Mouse (Mus musculus) lung, embryonic 14.5 days (tissue): ENCODE results near the gene Grip1. TPM values are rescaled to one million over a fixed set of nuclear protein-coding genes. Genes with fewer than 3 reads are reported as not detected.

Source experiments
- ATAC-seq: fragments of 200-750 bp; cut with Nextera tagmentation; 2 replicates; pipeline ENCODE4 v1.8.0; 2017; ENCODE audit warnings: mild to moderate bottlenecking, moderate TSS enrichment, moderate library complexity; ENCODE audit not compliant: insufficient read depth
- DNase-seq: peaks from one replicate; pipeline ENCODE4 v3.0.0-alpha.2; 2015
- H3K27ac ChIP-seq: fragments of 300-500 bp; sonication (generic); 2 replicates; pipeline ENCODE4 v1.5.1; 2014; ENCODE audit warnings: low read depth, mild to moderate bottlenecking, moderate library complexity
- H3K27me3 ChIP-seq: fragments of 300-500 bp; sonication (generic); 2 replicates; pipeline ENCODE4 v1.6.1; 2014; ENCODE audit warnings: low read length, control low read depth; ENCODE audit not compliant: insufficient read depth
- H3K36me3 ChIP-seq: fragments of 300-500 bp; sonication (generic); 2 replicates; pipeline ENCODE4 v1.6.1; 2014; ENCODE audit warnings: control low read depth; ENCODE audit not compliant: insufficient read depth
- H3K4me1 ChIP-seq: fragments of 300-500 bp; sonication (generic); 2 replicates; pipeline ENCODE4 v1.6.1; 2014; ENCODE audit warnings: antibody characterized with exemption, control low read depth; ENCODE audit not compliant: insufficient read depth
- H3K4me2 ChIP-seq: fragments of 300-500 bp; sonication (generic); 2 replicates; pipeline ENCODE4 v1.6.1; 2014; ENCODE audit warnings: mild to moderate bottlenecking
- H3K4me3 ChIP-seq: fragments of 300-500 bp; sonication (generic); 2 replicates; pipeline ENCODE4 v1.5.1; 2014; ENCODE audit warnings: low read depth, low read length
- H3K9ac ChIP-seq: fragments of 300-500 bp; sonication (generic); 2 replicates; pipeline ENCODE4 v1.6.1; 2014
- H3K9me3 ChIP-seq: fragments of 300-500 bp; sonication (generic); 2 replicates; pipeline ENCODE4 v1.6.1; 2016; ENCODE audit warnings: low read depth, low read length, control low read depth
- CTCF ChIP-seq: IDR thresholded peaks from 2 replicates; pipeline ENCODE4 v1.5.1; 2016; ENCODE audit warnings: antibody characterized with exemption, low read depth
- WGBS: fragments of 180-500 bp; shearing (Covaris S2); extraction: QIAGEN DNeasy Blood & Tissue Kit; methylation state at CpG from one replicate; pipeline ENCODE4 v1.1.7; 2014; 5-methylcytosine and 5-hydroxymethylcytosine counted together
- polyA plus RNA-seq: library from polyadenylated mRNA; unstranded; fragments of >200 nt; fragmentation: Nextera tagmentation; extraction: Ambion mirVana; gene quantifications from 2 replicates; pipeline ENCODE4 v1.2.1, GENCODE M21; 2014

Grip1 gene
- polyA plus RNA-seq, 1 experiment from 2014 or later, result 2.6 TPM

DNA sequence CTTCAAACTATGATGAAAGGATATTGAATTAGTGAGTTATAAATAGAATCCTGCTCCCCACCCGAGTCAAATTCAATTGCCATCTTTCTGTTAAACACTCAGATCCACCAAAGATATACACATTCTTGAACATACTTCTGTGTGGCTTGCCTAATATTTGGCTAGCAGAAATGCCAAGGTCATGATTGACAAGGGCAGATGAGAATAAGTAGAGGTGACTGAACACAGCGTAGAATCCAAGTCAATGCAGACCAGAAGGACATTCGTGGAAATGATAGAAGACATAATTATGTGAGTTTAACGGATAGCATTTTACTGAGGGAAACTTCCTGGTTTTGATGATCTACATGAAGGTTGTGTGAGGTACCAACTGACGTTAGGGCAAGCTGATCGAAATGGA lies 153.9 kb downstream of the Grip1 start:
- Histone ChIP-seq H3K36me3 (no peaks in the 10 kb centered on the region), H3K27me3 (no peaks in the 10 kb centered on the region), H3K4me3 (no peak overlapping the region), H3K27ac (no peak overlapping the region), H3K9ac (no peak overlapping the region), H3K4me2 (no peak overlapping the region), H3K4me1 (no peaks in the 10 kb centered on the region), H3K9me3 (no peaks in the 10 kb centered on the region)
- TF ChIP-seq CTCF, result no peak
- 66% methylated on average over 6 of the region's 6 CpGs for WGBS
- ATAC-seq, result no peak
- DNase-seq, result no peak

DNA sequence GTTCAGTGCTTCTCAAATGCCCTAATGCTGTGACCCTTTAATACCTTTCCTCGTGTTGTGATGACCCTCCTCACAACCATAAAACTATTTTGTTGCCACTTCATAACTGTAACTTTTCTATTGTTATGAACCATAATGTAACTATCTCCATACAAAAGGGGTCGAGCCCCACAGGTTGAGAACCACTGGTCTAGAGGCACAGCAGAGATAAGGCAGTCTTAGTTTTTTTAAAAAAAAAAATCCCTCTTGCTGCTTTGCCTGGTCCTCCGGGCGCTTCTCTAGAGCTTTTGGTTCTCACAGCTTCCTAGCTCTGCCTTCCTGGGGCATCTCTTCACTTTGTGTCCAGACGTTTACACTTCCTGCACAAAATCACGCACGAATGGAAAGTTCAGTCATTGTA lies 155.4 kb downstream of the Grip1 start:
- Histone ChIP-seq H3K9ac (no peak overlapping the region), H3K4me1 (no peaks in the 10 kb centered on the region), H3K27me3 (no peaks in the 10 kb centered on the region), H3K4me3 (no peak overlapping the region), H3K9me3 (no peaks in the 10 kb centered on the region), H3K36me3 (no peaks in the 10 kb centered on the region), H3K27ac (no peak overlapping the region), H3K4me2 (no peak overlapping the region)
- ATAC-seq (no peak), DNase-seq (no peak)
- no peak for TF ChIP-seq CTCF
- 71% methylated on average over 7 of the region's 7 CpGs for WGBS

DNA sequence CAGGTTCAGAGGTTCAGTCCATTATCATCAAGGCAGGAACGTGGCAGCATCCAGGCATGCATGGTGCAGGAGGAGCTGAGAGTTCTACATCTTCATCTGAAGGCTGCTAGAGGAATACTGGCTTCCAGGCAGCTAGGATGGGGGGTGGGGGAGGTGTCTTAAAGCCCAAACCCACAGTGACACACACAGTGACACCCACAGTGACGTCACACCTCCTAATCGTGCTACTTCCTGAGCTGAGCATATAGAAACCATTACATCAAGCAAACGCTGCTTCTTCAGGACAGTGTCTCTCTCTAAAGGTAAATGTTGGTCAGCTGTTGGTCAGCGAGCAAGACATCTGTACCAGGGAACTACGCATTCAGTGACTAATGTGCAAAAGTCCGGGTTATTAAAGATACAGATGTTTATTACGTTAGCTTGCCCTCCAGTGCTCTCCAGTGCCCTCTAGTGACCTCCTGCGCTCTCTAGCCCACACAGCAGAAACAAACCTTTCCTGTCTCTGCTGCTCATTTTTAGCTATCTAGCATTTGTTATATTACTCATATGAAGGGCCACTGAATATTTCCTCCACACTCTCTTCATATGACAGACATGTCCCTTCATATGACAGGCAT lies 156.8 kb downstream of the Grip1 start:
- TF ChIP-seq CTCF, result peak; percentile 62
- H3K27me3 ChIP-seq, result no peaks in the 10 kb centered on the region
- 36% methylated on average over 9 of the region's 9 CpGs for WGBS
- H3K4me3 ChIP-seq, result no peak overlapping the region
- H3K36me3 ChIP-seq, result no peaks in the 10 kb centered on the region
- H3K9me3 ChIP-seq, result no peaks in the 10 kb centered on the region
- ATAC-seq, result no peak
- H3K4me2 ChIP-seq, result peak overlapping the region; percentile 43; the same call in 1 of the 2 replicates
- H3K27ac ChIP-seq, result no peak overlapping the region
- peak; percentile 66 for DNase-seq
- peaks cover under 1% of the 10 kb centered on the region; the same call in 1 of the 2 replicates for H3K4me1 ChIP-seq
- no peak overlapping the region for H3K9ac ChIP-seq

DNA sequence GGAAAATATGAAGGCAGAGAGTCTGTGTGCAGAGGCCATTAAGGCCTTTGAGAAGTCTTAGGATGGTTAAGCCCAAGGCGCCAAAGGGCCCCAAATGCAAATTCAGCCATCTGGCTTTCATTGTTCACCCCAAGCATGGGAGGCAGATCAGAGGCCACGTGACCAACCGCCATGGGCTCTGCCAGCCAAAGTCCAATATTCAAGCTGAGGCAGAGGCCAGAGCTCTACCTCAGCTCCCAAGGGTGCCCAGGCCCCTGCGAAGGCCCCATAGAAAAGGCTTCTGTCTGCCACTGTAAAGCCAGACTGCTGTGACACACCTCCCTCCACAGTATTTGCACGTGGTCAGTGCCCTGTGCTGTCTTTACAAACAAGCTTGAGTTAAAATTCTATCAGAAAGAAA lies 158.4 kb downstream of the Grip1 start:
- no peak overlapping the region for H3K4me2 ChIP-seq
- DNase-seq (no peak), ATAC-seq (no peak)
- peaks cover 4% of the 10 kb centered on the region; the same call in 1 of the 2 replicates for H3K4me1 ChIP-seq
- H3K9ac ChIP-seq, result no peak overlapping the region
- H3K27me3 ChIP-seq, result no peaks in the 10 kb centered on the region
- no peak overlapping the region for H3K27ac ChIP-seq
- WGBS, result 89% methylated on average over 5 of the region's 5 CpGs
- no peaks in the 10 kb centered on the region for H3K9me3 ChIP-seq
- no peaks in the 10 kb centered on the region for H3K36me3 ChIP-seq
- no peak for TF ChIP-seq CTCF
- no peak overlapping the region for H3K4me3 ChIP-seq

DNA sequence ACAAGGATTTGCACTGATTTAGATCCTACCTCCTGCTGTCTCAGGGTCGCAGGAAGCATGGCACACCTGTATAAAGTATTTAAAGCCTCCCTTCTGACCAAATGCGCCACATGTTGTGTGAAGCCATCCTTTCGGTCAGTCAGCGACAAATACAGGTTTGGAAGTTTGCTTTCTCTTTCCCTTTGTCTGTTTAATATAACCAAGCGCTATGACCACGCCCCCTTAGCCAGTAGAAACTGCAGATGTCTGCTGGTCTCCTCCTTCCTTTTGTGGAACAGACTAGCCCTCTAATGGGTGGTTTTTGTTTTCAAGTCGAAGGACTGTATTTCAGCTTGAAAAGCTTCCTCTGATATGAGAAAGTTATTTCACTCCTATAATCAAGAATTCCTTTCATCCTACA lies 161.1 kb downstream of the Grip1 start:
- H3K4me2 ChIP-seq, result peak overlapping the region; percentile 49
- ATAC-seq (peak; percentile 62; the same call in 1 of the 2 replicates), DNase-seq (peak; percentile 72)
- H3K4me1 ChIP-seq, result peaks cover 4% of the 10 kb centered on the region; the same call in 1 of the 2 replicates
- peak overlapping the region; percentile 32; the same call in 1 of the 2 replicates for H3K27ac ChIP-seq
- H3K27me3 ChIP-seq, result no peaks in the 10 kb centered on the region
- no peak overlapping the region for H3K9ac ChIP-seq
- 0 out of 2 replicates have a peak overlapping the region, but pooled peaks have one; percentile 3 for H3K4me3 ChIP-seq
- H3K36me3 ChIP-seq, result no peaks in the 10 kb centered on the region
- TF ChIP-seq CTCF, result no peak
- H3K9me3 ChIP-seq, result no peaks in the 10 kb centered on the region
- 35% methylated on average over 7 of the region's 7 CpGs for WGBS

DNA sequence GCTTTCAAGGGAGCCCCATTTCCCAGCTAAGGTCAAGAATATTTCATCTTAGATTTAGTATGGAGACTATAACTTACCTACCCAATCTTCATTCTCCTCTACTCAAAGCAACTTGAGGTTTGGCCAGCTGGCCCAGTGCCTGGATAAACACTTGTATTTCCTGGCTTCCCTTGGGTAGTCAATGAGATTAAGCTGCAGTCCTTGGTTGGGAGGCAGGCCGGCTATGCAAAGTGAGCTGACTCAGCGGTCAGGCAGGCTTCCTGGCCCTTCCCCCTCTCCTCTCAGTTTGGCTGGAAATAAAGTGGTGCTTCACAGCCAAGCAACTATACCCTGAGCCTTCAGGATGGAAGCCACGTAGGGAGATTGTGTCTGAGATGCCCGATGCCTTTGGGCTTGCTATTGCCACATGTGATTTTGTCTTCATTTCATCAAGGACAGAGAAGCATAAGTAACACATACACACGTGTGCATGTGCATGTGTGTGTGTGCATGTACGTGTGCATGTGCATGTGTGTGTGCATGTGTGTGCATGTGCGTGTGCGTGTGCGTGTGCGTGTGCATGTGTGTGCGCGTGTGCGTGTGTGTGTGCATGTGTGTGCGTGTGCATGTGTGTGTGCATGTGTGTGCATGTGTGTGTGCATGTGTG lies 161.7 kb downstream of the Grip1 start:
- Histone ChIP-seq H3K27ac (0 out of 2 replicates have a peak overlapping the region, but pooled peaks have one; percentile 6), H3K9ac (no peak overlapping the region), H3K4me1 (peaks cover 4% of the 10 kb centered on the region; the same call in 1 of the 2 replicates), H3K36me3 (no peaks in the 10 kb centered on the region), H3K9me3 (no peaks in the 10 kb centered on the region), H3K4me2 (peak overlapping the region; percentile 49), H3K4me3 (no peak overlapping the region), H3K27me3 (no peaks in the 10 kb centered on the region)
- peak; percentile 96 for ATAC-seq
- no peak for TF ChIP-seq CTCF
- peak; percentile 98 for DNase-seq
- WGBS, result 61% methylated on average over 14 of the region's 14 CpGs

DNA sequence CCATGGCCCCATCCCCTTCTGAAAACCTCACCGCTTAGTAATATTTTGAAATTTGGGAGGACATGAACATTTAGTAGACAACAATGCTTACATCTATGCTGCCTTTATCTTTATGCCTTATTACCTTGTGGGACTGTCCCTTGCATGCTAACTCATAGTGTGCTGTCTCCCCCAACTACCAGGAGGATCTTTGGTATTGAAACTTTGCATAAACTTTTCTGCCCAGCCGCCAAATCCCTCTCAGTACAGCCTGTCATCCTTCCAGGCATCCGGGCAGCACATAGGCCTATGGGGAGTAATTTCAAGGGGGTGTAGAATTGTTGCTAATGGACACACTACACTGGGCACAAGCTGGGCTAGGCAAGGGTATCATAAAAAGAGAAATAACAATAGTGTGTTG lies 162.4 kb downstream of the Grip1 start:
- WGBS, result 81% methylated on average over 3 of the region's 3 CpGs
- DNase-seq (no peak), ATAC-seq (no peak)
- Histone ChIP-seq H3K4me2 (no peak overlapping the region), H3K9ac (no peak overlapping the region), H3K36me3 (no peaks in the 10 kb centered on the region), H3K27ac (no peak overlapping the region), H3K27me3 (no peaks in the 10 kb centered on the region), H3K4me1 (peaks cover 4% of the 10 kb centered on the region; the same call in 1 of the 2 replicates), H3K4me3 (no peak overlapping the region), H3K9me3 (no peaks in the 10 kb centered on the region)
- TF ChIP-seq CTCF, result no peak
